Mouse (Mus musculus) gastrocnemius, postnatal 10 days (tissue): Measurements from ENCODE around the gene Rassf7. TPM values are rescaled to one million over a fixed set of nuclear protein-coding genes. Genes with fewer than 3 reads are reported as not detected.

Experiments used
- DNase-seq: peaks from one replicate; pipeline ENCODE4 v3.0.0; 2021; ENCODE audit warnings: mixed read lengths
- long read RNA-seq, 2 experiments: library from polyadenylated mRNA; stranded (forward); transcript quantifications; one replicate each; pipeline ENCODE4 v2.0.0; 2021
- total RNA-seq, 2 experiments: library from RNA; stranded (reverse); gene quantifications; 2 replicates each; pipeline ENCODE4 v1.2.3; 2021

The Rassf7 gene
- total RNA-seq, result 1 to 10 TPM; 2.1 to 2.8 TPM
- long read RNA-seq, experiment 1, partial matches to known transcripts, result 1 of 3 reads
- long read RNA-seq, experiment 1, other reads (novel, unspliced or antisense), result 1 of 3 reads
- long read RNA-seq, experiment 2, partial matches to known transcripts, result 1 of 1 reads
- long read RNA-seq, experiment 2, other reads (novel, unspliced or antisense), result 0 of 1 reads

- DNase-seq, result peak; percentile 77
Measured at GRCm38 (mm10) chr7:141215101-141215879, at the start of gene Rassf7. Rassf7 (plus strand) TSS chr7:141215860.

DNA sequence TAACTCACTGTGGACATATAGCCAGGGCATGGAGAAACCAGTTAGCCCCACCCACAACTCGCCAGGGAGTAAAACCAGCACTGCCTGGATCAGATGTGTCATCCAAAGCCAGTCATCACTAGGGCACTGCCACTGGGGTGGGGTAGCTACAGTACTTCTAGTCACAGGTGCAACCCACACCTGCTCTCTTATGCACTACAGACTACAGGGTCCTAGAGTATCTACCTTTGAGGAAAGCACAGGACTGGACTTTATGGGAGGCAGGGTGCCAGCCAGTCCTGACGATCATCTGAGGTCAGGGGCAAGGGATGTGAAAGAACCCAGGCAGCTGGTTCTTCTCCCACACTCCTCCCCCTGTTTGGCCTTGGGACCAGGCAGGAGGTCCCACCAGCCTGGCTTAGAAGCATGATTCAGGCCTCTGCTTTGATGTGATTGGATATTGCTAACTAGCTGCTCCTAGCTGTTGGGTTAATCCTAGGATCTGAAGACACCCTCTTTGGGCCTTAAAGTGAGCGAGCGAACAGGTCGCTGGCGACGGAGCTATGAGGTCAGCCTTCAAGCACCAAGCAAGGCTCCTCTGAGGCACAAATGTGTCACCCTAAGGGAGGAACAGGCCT lies 47.7 kb upstream of the Rassf7 start:
- DNase-seq, result peak; percentile 46

DNA sequence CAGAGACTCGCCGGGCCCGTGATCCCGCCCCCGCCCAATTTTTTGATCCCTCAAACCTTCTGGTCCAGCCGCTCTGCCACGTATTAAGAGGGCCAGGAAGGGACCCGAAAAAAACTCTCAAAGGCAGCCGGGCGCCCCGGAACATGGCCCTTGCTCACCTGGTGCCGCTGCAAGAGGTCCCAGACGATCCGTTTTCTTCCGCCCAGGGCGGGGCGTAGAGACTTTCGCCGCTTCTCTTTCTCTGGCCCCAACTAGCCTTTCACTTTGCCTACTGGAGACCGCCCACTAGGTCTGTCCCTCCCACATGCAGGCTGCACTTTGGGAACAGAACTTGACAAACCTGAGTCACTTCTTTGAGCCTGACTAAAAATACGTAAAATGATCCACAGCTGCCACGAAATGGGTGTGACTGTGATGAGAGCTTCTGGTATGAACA lies 47.1 kb upstream of the Rassf7 start:
- DNase-seq, result peak; percentile 52

GRCm38 (mm10) chr7:141169300-141169699 lies 46.4 kb upstream of the Rassf7 start:
- no peak for DNase-seq

DNA sequence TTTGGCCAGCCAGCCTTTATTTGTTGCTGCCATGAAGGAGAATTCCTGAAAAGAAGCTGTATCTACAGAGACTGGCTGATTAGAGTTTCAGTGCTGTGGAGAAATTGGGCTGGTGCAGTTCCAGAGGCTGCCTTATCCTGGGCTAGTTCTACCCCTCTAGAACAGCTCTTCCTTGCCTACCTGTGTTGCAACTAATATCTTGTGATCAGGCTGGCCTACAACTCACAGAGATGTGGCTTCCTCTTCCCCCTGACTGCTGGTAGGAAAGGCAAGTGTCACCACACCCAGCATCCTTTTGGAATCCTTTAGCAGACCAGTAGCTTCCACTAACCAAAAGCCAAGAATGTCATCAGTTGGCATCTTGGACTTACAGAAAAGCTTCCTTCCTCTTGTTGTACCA lies 45.8 kb upstream of the Rassf7 start:
- no peak for DNase-seq

- DNase-seq, result peak; percentile 85
Measured at GRCm38 (mm10) chr7:141172116-141173006, 43.3 kb upstream of the Rassf7 start, which contains the start of gene Rnh1. Rnh1 (minus strand) TSS chr7:141172857.

GRCm38 (mm10) chr7:141173323-141173850 lies 42.3 kb upstream of the Rassf7 start:
- no peak for DNase-seq

GRCm38 (mm10) chr7:141175068-141175467 lies 40.6 kb upstream of the Rassf7 start:
- DNase-seq, result no peak

- DNase-seq, result peak; percentile 87
Measured at GRCm38 (mm10) chr7:141176173-141176572, 39.5 kb upstream of the Rassf7 start.

DNA sequence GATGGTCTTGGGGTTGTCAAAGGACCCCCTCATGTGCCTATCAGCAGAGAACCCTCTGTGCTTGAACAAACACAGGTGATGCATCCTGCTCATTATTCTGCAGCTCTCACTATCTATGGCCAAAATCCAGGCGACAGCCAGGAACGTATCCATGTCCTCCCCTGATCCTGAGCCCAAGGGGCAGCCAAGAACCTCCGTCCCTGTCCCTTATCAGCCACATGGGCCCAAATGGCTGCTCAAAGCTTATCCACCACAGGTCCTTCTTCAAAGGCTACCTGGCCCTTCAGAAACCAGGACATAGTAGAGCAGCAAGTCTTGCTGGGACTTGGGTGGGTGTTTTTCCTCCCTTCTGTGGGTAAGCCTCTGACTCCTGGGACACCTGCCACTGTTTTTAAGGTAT lies 27.5 kb upstream of the Rassf7 start:
- no peak for DNase-seq

DNA sequence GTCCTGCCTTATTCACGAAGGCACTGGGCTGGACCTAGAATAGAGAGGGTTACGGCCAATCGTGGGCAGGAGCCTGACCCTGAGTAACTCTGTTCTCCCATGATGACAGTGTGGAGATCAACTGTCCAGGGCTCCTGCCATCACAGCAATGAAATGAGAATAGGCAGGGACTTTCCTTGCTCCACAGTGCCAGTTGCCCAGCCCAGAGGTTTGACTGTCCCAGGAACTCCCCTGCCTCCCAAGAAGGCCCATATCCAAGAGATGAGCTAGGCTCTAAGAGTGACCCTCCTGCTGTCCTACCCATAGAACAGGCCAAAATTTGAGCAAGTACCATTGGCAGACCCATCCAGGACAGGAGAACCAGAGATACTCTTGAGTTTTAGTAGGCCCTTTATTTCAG lies 26.9 kb upstream of the Rassf7 start:
- no peak for DNase-seq

DNA sequence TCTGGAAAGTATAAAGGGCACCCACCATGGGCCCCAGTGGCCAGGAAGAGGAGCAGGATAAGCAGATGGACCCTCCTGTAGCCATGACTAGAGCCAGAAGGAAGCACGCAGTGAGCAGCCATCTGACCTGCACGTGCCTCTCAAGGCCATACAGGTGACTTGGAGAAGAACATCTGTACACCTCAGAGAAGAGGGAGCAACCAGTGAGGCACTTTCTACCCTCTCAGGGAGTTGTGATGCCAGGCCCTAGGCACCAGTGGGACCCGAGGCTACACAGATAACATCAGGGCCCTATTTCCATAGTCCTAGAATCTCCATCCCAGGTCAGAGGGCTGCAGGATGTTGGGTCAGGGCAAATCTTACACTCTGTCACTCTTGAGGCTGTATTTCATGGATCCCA lies 25.4 kb upstream of the Rassf7 start:
- DNase-seq, result no peak

- DNase-seq, result no peak
Measured at GRCm38 (mm10) chr7:141191036-141191435, 24.6 kb upstream of the Rassf7 start.

DNA sequence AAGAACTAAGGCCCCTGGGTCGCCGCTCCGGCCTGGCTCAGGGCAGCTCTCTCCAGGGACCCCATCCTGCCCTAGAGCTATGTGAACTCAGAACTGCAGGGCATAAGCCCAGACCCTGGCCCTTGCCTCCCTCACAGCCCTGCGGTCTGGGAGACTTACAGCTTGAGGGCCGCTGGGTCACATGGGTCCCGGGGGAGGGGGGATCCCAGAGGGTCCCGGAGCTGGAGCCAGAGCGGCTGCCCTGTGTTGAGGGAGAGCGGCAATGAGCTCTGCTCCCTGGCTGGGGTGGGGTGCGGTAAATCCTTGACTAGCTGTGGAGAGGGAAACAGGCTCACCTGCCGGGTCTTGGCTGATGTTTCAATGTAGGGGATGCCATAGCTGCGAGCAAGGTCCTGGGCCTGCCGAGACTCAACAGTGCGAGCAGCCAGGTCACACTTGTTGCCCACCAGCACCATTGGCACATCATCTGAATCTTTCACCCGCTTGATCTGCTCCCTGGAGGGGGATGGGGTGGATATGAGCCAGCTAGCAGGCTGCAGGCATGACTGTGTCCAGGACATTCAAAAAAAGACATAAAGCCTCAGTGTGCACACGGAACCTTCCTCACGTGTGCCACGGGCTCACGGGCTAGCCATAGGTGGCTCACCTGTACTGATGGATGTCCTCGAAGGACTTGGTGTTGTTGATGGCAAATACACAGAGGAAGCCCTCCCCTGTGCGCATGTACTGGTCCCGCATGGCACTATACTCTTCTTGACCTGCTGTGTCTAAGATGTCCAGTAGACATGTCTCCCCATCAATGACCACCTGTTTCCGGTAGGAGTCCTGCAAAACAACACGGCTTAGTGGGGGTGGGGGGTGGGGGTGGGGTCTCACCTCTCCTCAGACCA lies 23.6 kb upstream of the Rassf7 start:
- DNase-seq, result no peak

- no peak for DNase-seq
Measured at GRCm38 (mm10) chr7:141192776-141193347, 22.8 kb upstream of the Rassf7 start.

DNA sequence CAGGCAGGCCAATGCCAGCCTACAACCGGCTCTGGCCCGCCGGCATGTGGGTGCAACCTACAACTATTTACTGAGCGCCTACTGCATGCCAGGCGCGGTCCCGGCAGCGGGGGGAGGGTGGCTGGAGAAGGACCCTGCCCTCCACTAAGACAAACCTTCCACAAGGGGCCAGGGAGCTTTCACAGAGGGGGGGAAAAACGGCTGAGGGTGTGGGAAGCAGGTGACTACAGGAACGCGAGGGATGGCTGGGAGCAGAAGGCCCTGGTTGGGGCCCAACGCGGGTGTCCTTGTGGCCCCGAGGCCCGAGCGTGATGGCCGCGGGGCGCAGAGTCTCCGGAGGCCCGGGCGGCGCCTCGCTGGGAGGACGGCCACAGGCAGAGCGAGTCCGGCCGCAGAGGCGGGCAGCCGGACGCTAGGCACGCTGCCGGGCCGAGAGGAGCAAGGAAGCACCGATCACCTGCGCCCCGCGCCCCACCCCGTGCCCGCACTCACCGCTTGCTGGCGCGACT lies 22.3 kb upstream of the Rassf7 start:
- DNase-seq, result peak; percentile 41

DNA sequence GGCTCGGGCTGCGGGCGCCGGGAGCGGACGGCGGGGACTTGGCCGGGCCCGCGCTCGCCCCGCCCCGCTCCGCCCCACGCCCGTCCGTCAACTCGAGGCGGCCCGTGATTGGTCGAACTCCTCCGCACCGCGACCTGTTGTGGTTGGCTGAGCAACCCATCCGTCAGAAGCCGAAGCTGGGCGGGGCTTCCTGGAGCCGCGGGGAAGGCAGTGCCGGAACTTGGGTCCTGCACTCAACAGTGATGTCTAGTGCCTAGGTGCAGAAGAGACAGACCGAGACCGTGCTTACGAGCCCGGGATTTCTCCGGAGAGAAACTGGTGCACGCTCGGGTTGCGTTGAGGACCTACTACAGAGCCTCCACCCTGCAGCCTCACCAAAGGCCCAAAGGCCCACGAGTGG lies 21.7 kb upstream of the Rassf7 start, which contains the start of the genes Hras and Lrrc56:
Gene Hras, minus strand, starts transcription at position 58 of the 400 bp plus-strand sequence.
Gene Lrrc56, plus strand, starts transcription at position 210 of the 400 bp plus-strand sequence.
- DNase-seq, result peak; percentile 97

DNA sequence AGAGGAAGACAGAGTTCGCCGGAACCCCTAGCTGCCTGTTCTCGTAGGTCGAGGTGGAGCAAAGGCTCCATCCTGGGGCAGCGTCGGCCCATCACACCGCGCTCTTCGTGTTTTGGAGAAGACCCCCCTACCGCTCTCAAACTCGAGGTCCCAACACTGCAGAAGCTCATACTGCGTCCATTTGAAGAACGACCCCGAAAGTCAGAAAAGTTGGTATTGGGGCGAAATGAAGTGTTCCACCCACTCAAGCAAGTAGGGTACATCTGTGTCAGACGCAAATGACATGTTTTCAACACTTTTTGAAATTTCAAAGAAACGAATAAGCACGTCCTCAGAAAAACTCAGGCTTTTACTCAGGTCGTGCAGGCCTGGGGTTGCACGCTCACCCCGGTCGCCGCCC lies 21.3 kb upstream of the Rassf7 start:
- DNase-seq, result no peak

DNA sequence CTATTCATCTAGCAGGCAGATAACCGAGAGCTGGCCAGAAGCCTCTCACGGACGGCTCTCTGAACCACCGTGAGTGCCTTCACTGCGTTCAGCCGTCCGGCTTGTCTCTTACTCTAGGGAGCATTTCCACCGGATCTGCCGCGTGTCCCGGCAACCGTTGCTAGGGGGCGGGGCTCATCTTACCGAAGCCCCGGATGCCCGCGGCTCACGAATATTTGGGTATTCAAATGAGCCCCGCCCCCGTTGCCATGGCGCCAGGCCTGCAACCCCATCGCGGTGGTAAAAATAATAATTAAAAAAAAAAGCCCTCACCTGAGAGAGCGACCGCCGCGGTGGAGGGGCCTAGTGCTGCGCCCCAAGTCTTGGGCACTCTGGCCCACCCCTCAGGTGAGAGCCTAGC lies 20.8 kb upstream of the Rassf7 start:
- peak; percentile 88 for DNase-seq

GRCm38 (mm10) chr7:141195754-141196153 lies 19.9 kb upstream of the Rassf7 start:
- no peak for DNase-seq
